Mouse (Mus musculus) heart, adult 2 months (tissue): ENCODE measurements around the gene Xab2. TPM values are rescaled to one million over a fixed set of nuclear protein-coding genes. Genes with fewer than 3 reads are reported as not detected.
"Not testable (repeated sequence)": the region's sequence is repeated elsewhere in the genome, so short reads cannot be mapped to it uniquely, and the experiment has no call there.

Experiments used
- DNase-seq, 2 experiments: peaks; one replicate each; pipeline ENCODE4 v3.0.0; 2021
- H3K27ac ChIP-seq: fragments of 200-600 bp; 2 replicates; pipeline ENCODE4 v1.8.1; 2022
- H3K27me3 ChIP-seq: fragments of 200-500 bp; 2 replicates; pipeline ENCODE4 v1.6.1; 2012; ENCODE audit warnings: mild to moderate bottlenecking, low read length, inconsistent platforms, mixed read lengths; ENCODE audit not compliant: control insufficient read depth, insufficient read depth
- H3K36me3 ChIP-seq: fragments of 200-500 bp; 2 replicates; pipeline ENCODE4 v1.6.1; 2012; ENCODE audit warnings: low read length, inconsistent platforms; ENCODE audit not compliant: control insufficient read depth, insufficient read depth
- H3K4me1 ChIP-seq: fragments of 200-500 bp; 2 replicates; pipeline ENCODE4 v1.6.1; 2011; ENCODE audit warnings: low read length; ENCODE audit not compliant: control insufficient read depth, insufficient read depth
- H3K4me3 ChIP-seq: fragments of 200-600 bp; 2 replicates; pipeline ENCODE4 v1.8.1; 2022
- H3K79me2 ChIP-seq: fragments of 200-500 bp; replicated peaks from 2 replicates; pipeline ENCODE4 v1.6.1; 2012; ENCODE audit warnings: mild to moderate bottlenecking, inconsistent platforms, low read length, moderate library complexity, mixed read lengths; ENCODE audit not compliant: control insufficient read depth, insufficient read depth
- H3K9ac ChIP-seq: fragments of 200-500 bp; 2 replicates; pipeline ENCODE4 v1.6.1; 2012; ENCODE audit warnings: low read depth, mild to moderate bottlenecking, control low read depth, inconsistent platforms, low read length, mixed read lengths
- CTCF ChIP-seq: fragments of 200-600 bp; IDR thresholded peaks from 2 replicates; pipeline ENCODE4 v1.8.1; 2022; ENCODE audit warnings: antibody characterized with exemption, mild to moderate bottlenecking, moderate library complexity
- EP300 ChIP-seq: fragments of 200-500 bp; IDR thresholded peaks from 2 replicates; pipeline ENCODE4 v1.6.1; 2011; ENCODE audit warnings: low read depth, low read length, control low read depth; ENCODE audit not compliant: insufficient read depth
- POLR2A ChIP-seq: fragments of 200-500 bp; IDR thresholded peaks from 2 replicates; pipeline ENCODE4 v1.6.1; 2011; ENCODE audit warnings: mild to moderate bottlenecking, low read depth, low read length, control low read depth; ENCODE audit not compliant: insufficient read depth
- WGBS: fragments of 180-500 bp; shearing (Covaris S2); methylation state at CpG from one replicate; pipeline ENCODE4 v1.1.7; 2018; 5-methylcytosine and 5-hydroxymethylcytosine counted together
- intact Hi-C: fragments of 180-260 bp; cut with DNase I; formaldehyde crosslinking; loops from one replicate; pipeline ENCODE4 v1.15.1; 2025
- polyA plus RNA-seq: library from polyadenylated mRNA; depleted of rRNA; stranded (reverse); fragments of >200 nt; gene quantifications from 2 replicates; pipeline ENCODE4 v1.2.3, GENCODE M21; 2012
- total RNA-seq, 2 experiments: library from RNA; stranded (reverse); gene quantifications; 2 replicates each; pipeline ENCODE4 v1.2.3; 2021

Xab2 gene
- total and polyA plus RNA-seq, 3 experiments, result 15.3 to 27.0 (median 15.4) TPM

- Histone ChIP-seq H3K36me3 (no peaks in the 10 kb centered on the region), H3K9ac (no peak overlapping the region), H3K4me1 (no peaks in the 10 kb centered on the region), H3K4me3 (no peak overlapping the region), H3K27ac (no peak overlapping the region), H3K27me3 (no peaks in the 10 kb centered on the region), H3K79me2 (no peaks in the 10 kb centered on the region)
- no peak for DNase-seq
- intact Hi-C loops, result no loop called here
- 81% methylated on average over 2 of the region's 2 CpGs for WGBS
- TF ChIP-seq POLR2A, result no peak
- TF ChIP-seq EP300, result no peak
- no peak for TF ChIP-seq CTCF
Measured at GRCm38 (mm10) chr8:3594466-3594865, 26.6 kb downstream of the Xab2 start.

GRCm38 (mm10) chr8:3593470-3593869, 27.6 kb downstream of the Xab2 start:
- Histone ChIP-seq H3K4me1 (no peaks in the 10 kb centered on the region), H3K27me3 (no peaks in the 10 kb centered on the region), H3K27ac (no peak overlapping the region), H3K9ac (no peak overlapping the region), H3K36me3 (no peaks in the 10 kb centered on the region), H3K79me2 (no peaks in the 10 kb centered on the region), H3K4me3 (no peak overlapping the region)
- DNase-seq, result no peak
- 25% methylated on average over 3 of the region's 3 CpGs for WGBS
- no peak for TF ChIP-seq CTCF
- no peak for TF ChIP-seq EP300
- TF ChIP-seq POLR2A, result no peak
- intact Hi-C loops, result no loop called here

DNA sequence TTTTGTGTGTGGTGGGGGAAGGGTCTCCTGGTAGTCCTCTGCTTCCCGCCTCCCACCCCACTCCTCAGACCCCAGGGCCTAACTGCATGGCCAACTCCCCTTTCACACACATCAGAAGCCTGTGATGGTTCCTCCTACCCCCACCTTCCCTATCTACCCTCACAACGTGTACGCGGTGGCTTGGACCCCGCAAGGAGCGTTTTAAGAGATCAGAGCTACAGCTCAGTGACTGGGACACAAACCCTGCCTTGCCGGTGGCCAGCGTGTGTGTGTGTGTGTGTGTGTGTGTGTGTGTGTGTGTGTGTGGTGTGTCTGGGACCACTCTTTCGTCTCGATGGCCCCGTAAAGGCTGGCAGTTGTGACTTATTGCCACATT, 32.9 kb downstream of the Xab2 start:
- H3K4me1 ChIP-seq, result no peaks in the 10 kb centered on the region
- no peak overlapping the region for H3K9ac ChIP-seq
- H3K27ac ChIP-seq, result no peak overlapping the region
- no peak for TF ChIP-seq CTCF
- no peak for TF ChIP-seq EP300
- no peak for TF ChIP-seq POLR2A
- H3K27me3 ChIP-seq, result peaks cover 3% of the 10 kb centered on the region; the same call in 1 of the 2 replicates
- intact Hi-C loops, result no loop called here
- no peaks in the 10 kb centered on the region for H3K79me2 ChIP-seq
- WGBS, result 42% methylated on average over 11 of the region's 11 CpGs
- no peak for DNase-seq
- no peak overlapping the region for H3K4me3 ChIP-seq
- H3K36me3 ChIP-seq, result no peaks in the 10 kb centered on the region

DNA sequence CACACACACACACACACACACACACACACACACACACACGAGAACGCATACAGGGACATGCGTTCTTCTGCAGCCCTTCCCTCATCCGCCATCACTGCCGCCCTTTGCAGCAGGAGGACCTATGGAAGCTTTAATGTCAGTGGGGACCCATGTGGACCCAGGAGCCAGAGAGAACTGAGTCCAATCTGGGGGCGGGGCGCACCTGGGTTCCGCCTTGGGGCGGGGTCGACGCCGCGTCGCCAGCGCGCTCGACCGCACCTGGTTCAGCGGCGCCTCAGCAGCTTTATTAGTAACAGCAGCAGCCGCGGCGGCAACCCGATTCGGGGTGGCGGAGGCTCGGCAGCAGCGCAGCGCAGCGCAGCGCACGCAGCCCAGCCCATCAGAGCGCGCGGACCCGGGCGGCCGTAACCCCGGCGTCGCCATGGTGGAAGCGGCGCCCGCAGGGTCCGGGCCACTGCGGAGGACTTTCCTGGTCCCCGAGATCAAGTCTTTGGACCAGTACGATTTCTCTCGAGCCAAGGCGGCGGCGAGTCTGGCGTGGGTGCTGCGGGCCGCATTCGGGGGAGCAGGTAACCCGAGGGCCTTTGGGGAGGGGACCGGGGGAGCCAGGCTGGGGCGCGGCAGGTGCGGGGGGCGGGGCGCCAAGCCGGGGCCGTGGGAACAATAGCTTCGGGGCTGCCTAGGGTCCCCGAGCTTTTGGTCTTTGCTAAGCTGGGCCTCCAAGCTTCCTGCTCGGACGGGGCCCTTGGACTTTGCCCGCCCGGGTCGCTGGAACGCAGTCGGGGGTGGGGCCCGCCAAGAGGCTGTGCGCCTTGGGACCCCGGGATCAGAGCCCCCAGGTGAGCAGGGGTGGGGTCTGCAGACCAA, 33.5 kb downstream of the Xab2 start:
- DNase-seq, result no peak
- peaks cover 3% of the 10 kb centered on the region; the same call in 1 of the 2 replicates for H3K27me3 ChIP-seq
- intact Hi-C loops, result no loop called here
- H3K27ac ChIP-seq, result no peak overlapping the region
- no peaks in the 10 kb centered on the region for H3K36me3 ChIP-seq
- TF ChIP-seq CTCF, result no peak
- TF ChIP-seq EP300, result no peak
- TF ChIP-seq POLR2A, result no peak
- 2% methylated on average over 77 of the region's 77 CpGs for WGBS
- H3K4me1 ChIP-seq, result no peaks in the 10 kb centered on the region
- H3K4me3 ChIP-seq, result peak overlapping the region; percentile 52
- H3K79me2 ChIP-seq, result no peaks in the 10 kb centered on the region
- H3K9ac ChIP-seq, result peak overlapping the region; percentile 35; the same call in 1 of the 2 replicates

DNA sequence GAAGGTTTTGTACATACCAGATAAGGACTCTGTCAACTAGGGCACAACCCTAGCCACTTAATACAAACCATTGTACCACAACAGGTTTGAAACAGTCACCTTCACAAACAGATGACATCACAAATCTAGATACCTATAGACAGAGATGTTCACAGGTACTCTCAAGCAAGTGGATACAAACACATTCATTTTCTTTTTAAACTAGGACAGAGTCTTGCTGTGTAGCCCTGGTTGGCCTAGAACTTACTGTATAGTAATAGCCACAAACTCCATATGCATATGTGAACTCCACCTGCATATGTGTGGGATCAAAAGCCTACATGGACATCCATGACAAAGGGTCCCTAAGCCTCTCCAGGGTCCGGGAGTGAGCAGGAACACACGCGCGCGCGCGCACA, 34.1 kb downstream of the Xab2 start, which contains the start of gene Camsap3:
Gene Camsap3 (plus strand): TSS at position 301 of the 398 bp plus-strand sequence.
- intact Hi-C loops, result no loop called here
- 4% methylated on average over 7 of the region's 7 CpGs for WGBS
- Histone ChIP-seq H3K79me2 (no peaks in the 10 kb centered on the region), H3K36me3 (no peaks in the 10 kb centered on the region), H3K4me1 (no peaks in the 10 kb centered on the region), H3K27me3 (peaks cover 3% of the 10 kb centered on the region; the same call in 1 of the 2 replicates), H3K27ac (no peak within 1 kb of the TSS), H3K9ac (peak within 1 kb of the TSS; percentile 35; the same call in 1 of the 2 replicates), H3K4me3 (peak within 1 kb of the TSS; percentile 52)
- no peak for DNase-seq
- TF ChIP-seq POLR2A (no peak), CTCF (no peak), EP300 (no peak)

- no peaks in the 10 kb centered on the region for H3K36me3 ChIP-seq
- intact Hi-C loops, result no loop called here
- H3K9ac ChIP-seq, result no peak overlapping the region
- H3K27me3 ChIP-seq, result peaks cover 3% of the 10 kb centered on the region; the same call in 1 of the 2 replicates
- DNase-seq, result no peak
- no peak for TF ChIP-seq POLR2A
- no peak for TF ChIP-seq EP300
- no peak for TF ChIP-seq CTCF
- no peak overlapping the region for H3K4me3 ChIP-seq
- WGBS, result 81% methylated on average over 2 of the region's 2 CpGs
- H3K27ac ChIP-seq, result no peak overlapping the region
- H3K4me1 ChIP-seq, result no peaks in the 10 kb centered on the region
- no peaks in the 10 kb centered on the region for H3K79me2 ChIP-seq
Measured at GRCm38 (mm10) chr8:3586452-3586851, 34.7 kb downstream of the Xab2 start.

DNA sequence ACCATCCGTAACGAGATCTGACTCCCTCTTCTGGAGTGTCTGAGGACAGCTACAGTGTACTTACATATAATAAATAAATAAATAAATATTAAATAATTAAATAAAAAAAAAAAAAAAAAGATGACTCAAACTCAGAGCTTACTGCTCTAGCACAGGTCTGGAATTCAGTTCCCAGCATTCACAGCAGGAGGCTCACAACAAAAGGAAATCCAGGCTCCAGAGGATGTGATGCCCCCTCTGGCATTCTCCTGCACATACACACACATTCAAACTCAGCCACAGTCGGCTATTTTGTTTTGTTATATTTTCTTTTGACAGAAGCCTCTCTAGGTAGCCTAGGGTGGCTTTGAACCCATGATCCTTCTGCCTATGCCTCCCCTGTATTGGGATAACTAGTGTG, 39.2 kb downstream of the Xab2 start:
- H3K9ac ChIP-seq, H3K27ac ChIP-seq, H3K4me3 ChIP-seq, H3K36me3 ChIP-seq, H3K27me3 ChIP-seq, intact Hi-C loops, H3K79me2 ChIP-seq, H3K4me1 ChIP-seq, DNase-seq: not testable (repeated sequence)
- WGBS, result 88% methylated on average over 3 of the region's 3 CpGs
